ENCODE assay signal across 8 mouse cellular contexts in genomic region chr11:59707481-59707880, GRCm38 (mm10). TPM values are rescaled to one million over a fixed set of nuclear protein-coding genes. Genes with fewer than 3 reads are reported as not detected.
DNase-seq lines count a peak whose midpoint lies in the region; ATAC-seq lines count a peak whose summit lies in the region.

No protein-coding gene starts in this region.

- H3K9me3 ChIP-seq in heart, embryonic 15.5 days (replicated peaks): no peaks in the 10 kb centered on the region

- H3K4me3 ChIP-seq in heart, embryonic 15.5 days: peak overlapping the region; percentile 21; the same call in 1 of the 2 replicates

- DNase-seq in heart, adult 8-10 months (ENCODE audit: low spot score): peak; percentile 26
- DNase-seq in heart, postnatal 14 days: no peak
- DNase-seq in NIH3T3 (ENCODE audit: low read depth): peak; percentile 49
- DNase-seq in lung, postnatal 36 days: peak; percentile 7
- no peak for DNase-seq in frontal cortex, postnatal 10 days (ENCODE audit: low spot score in 2 of 2)
- no peak for DNase-seq in cerebellum, adult 18-20 months

- H3K27me3 ChIP-seq in heart, embryonic 15.5 days: no peaks in the 10 kb centered on the region

- no peak overlapping the region; the same call in 1 of the 2 replicates for H3K9ac ChIP-seq in heart, embryonic 15.5 days

- no peak for ATAC-seq in heart, embryonic 15.5 days (replicated peaks; ENCODE audit: insufficient number of reproducible peaks, insufficient read depth, low FRiP score, low read depth)
- no peak for ATAC-seq in megakaryocyte-erythroid progenitor cell, adult 5-6 weeks (replicated peaks; ENCODE audit: low FRiP score, low TSS enrichment, poor library complexity, severe bottlenecking)

- peaks cover 54% of the 10 kb centered on the region for H3K4me1 ChIP-seq in heart, embryonic 15.5 days (replicated peaks)

- no peaks in the 10 kb centered on the region for H3K36me3 ChIP-seq in heart, embryonic 15.5 days

- WGBS in heart, embryonic 15.5 days: 37% methylated on average over 2 of the region's 2 CpGs

- intact Hi-C loops in heart, postnatal 14 days (cut with DNase I): loop anchor here (2.0 kb wide), 1 partner anchor 43 kb away; no protein-coding TSS in a partner anchor

- H3K27ac ChIP-seq in heart, embryonic 15.5 days: peak overlapping the region; percentile 94

- peak overlapping the region; percentile 52 for H3K4me2 ChIP-seq in heart, embryonic 15.5 days

RNA-seq across cellular contexts. Expression of gene Mprip, which starts 46.4 kb away (rescaled TPM):
- total RNA-seq in heart, adult 8-10 months (2022): 100 to 1,000 TPM; 121 to 152 (median 127) TPM
- 100 to 1,000 TPM; 171 to 185 TPM for total RNA-seq in heart, postnatal 14 days (2021)
- 51.1 and 67.3 TPM in 2 replicates for polyA plus RNA-seq in heart, embryonic 15.5 days (2015; fragmentation: Nextera tagmentation; extraction: Ambion mirVana)
- 53.1 and 65.7 TPM in 2 replicates for total RNA-seq in megakaryocyte-erythroid progenitor cell, adult 5-6 weeks (2014; fragmentation: Nextera tagmentation)
- 71.1 and 75.5 TPM in 2 replicates for total RNA-seq in megakaryocyte-erythroid progenitor cell, adult 5-6 weeks (2017)

Comparison
In these comparisons a context has a peak if more than half of its experiments do, and no peak if none do; other contexts are left out.
1. DNase-seq: peak in heart, adult 8-10 months (single experiment), NIH3T3 (single experiment) and lung, postnatal 36 days (single experiment); none in heart, postnatal 14 days (0 of 2), frontal cortex, postnatal 10 days (0 of 2) and cerebellum, adult 18-20 months (0 of 2).